Mouse (Mus musculus) Patski (cell line): ENCODE measurements around the gene Itgb2. TPM values are rescaled to one million over a fixed set of nuclear protein-coding genes. Genes with fewer than 3 reads are reported as not detected.

Experiments
- ATAC-seq: fragments of 100-300 bp; one replicate; pipeline ENCODE4 v1.8.0; 2021
- CTCF ChIA-PET: fragments of 350-600 bp; sonication (Branson Sonifier 250); formaldehyde crosslinking; loops from one replicate; lab custom pipeline; 2022; ENCODE audit warnings: inconsistent platforms; lab: Charles Lee
- POLR2A ChIA-PET: fragments of 350-600 bp; sonication (Branson Sonifier 250); formaldehyde crosslinking; loops from one replicate; lab custom pipeline; 2022; ENCODE audit warnings: antibody characterized with exemption, inconsistent platforms; lab: Charles Lee
- DNase-seq: peaks from one replicate; pipeline ENCODE4 v3.0.0-alpha.2; 2011; ENCODE audit warnings: low read depth, low spot score
- H3K27me3 ChIP-seq: fragments of 371-371 bp; one replicate; pipeline ENCODE4 v1.5.1; 2021
- CTCF ChIP-seq: fragments of 100-300 bp; IDR thresholded peaks from one replicate; pipeline ENCODE4 v1.5.1; 2021
- in situ Hi-C: fragments of 300-500 bp; cut with MboI; formaldehyde crosslinking; loops from 3 replicates; pipeline ENCODE4 v1.11.1; 2018; ENCODE audit warnings: low pct_unique_long_range_greater_than_20kb, mixed read lengths
- polyA plus RNA-seq: library from polyadenylated mRNA; unstranded; gene quantifications from one replicate; pipeline ENCODE4 v1.2.3, GENCODE M21; 2021

Gene Itgb2
- polyA plus RNA-seq: 0.68 TPM

GRCm38 (mm10) chr10:77530140-77530539 is at the start of gene Itgb2:
Itgb2 (plus strand) TSS chr10:77530252.
- ChIA-PET CTCF (interaction anchor here (0.8 to 2.5 kb wide), 2 partner anchors 13 to 27 kb away, joined by 3 to 8 read pairs; no protein-coding TSS in a partner anchor), POLR2A (no interaction called here)
- ATAC-seq (no peak), DNase-seq (no peak)
- TF ChIP-seq CTCF: no peak
- in situ Hi-C loops: no loop called here
- no peaks in the 10 kb centered on the region for H3K27me3 ChIP-seq

GRCm38 (mm10) chr10:77481814-77482213 is 48.2 kb upstream of the Itgb2 start:
- POLR2A ChIA-PET: no interaction called here
- ATAC-seq (no peak), DNase-seq (no peak)
- no peak for TF ChIP-seq CTCF
- in situ Hi-C loops: no loop called here
- CTCF ChIA-PET: no interaction called here
- H3K27me3 ChIP-seq: no peaks in the 10 kb centered on the region

GRCm38 (mm10) chr10:77484205-77484935 is 45.7 kb upstream of the Itgb2 start:
- in situ Hi-C loops: no loop called here
- no peak for TF ChIP-seq CTCF
- ATAC-seq: no peak
- no peaks in the 10 kb centered on the region for H3K27me3 ChIP-seq
- DNase-seq: no peak
- CTCF ChIA-PET: no interaction called here
- POLR2A ChIA-PET: no interaction called here

GRCm38 (mm10) chr10:77485786-77486185 is 44.3 kb upstream of the Itgb2 start:
- POLR2A ChIA-PET: no interaction called here
- TF ChIP-seq CTCF: no peak
- ATAC-seq: no peak
- H3K27me3 ChIP-seq: no peaks in the 10 kb centered on the region
- no peak for DNase-seq
- in situ Hi-C loops: no loop called here
- CTCF ChIA-PET: no interaction called here

- no peak for ATAC-seq
- H3K27me3 ChIP-seq: no peaks in the 10 kb centered on the region
- CTCF ChIA-PET: interaction anchor here (0.8 kb wide), 1 partner anchor 11 kb away, joined by 3 read pairs; no protein-coding TSS in a partner anchor
- DNase-seq: no peak
- TF ChIP-seq CTCF: no peak
- in situ Hi-C loops: no loop called here
- POLR2A ChIA-PET: no interaction called here
Measured at GRCm38 (mm10) chr10:77488168-77488567, 41.9 kb upstream of the Itgb2 start.

- no peaks in the 10 kb centered on the region for H3K27me3 ChIP-seq
- no peak for TF ChIP-seq CTCF
- ATAC-seq (no peak), DNase-seq (no peak)
- in situ Hi-C loops: no loop called here
- ChIA-PET CTCF (no interaction called here), POLR2A (no interaction called here)
Measured at GRCm38 (mm10) chr10:77491585-77491984, 38.5 kb upstream of the Itgb2 start.

GRCm38 (mm10) chr10:77492885-77493284 is 37.2 kb upstream of the Itgb2 start:
- CTCF ChIA-PET: no interaction called here
- in situ Hi-C loops: no loop called here
- no peak for TF ChIP-seq CTCF

GRCm38 (mm10) chr10:77497185-77497584 is 32.9 kb upstream of the Itgb2 start:
- ATAC-seq (no peak), DNase-seq (no peak)
- POLR2A ChIA-PET: no interaction called here
- in situ Hi-C loops: loop anchor here (5.0 kb wide), 1 partner anchor 45 kb away; no protein-coding TSS in a partner anchor
- no peaks in the 10 kb centered on the region for H3K27me3 ChIP-seq
- no peak for TF ChIP-seq CTCF
- CTCF ChIA-PET: no interaction called here

More at GRCm38 (mm10) chr10:77492885-77493284, 37.2 kb upstream of the Itgb2 start:
- DNase-seq (no peak), ATAC-seq (no peak)
- POLR2A ChIA-PET: no interaction called here
- H3K27me3 ChIP-seq: no peaks in the 10 kb centered on the region

GRCm38 (mm10) chr10:77498254-77498653 is 31.8 kb upstream of the Itgb2 start:
- ChIA-PET POLR2A (no interaction called here), CTCF (interaction anchor here (1.2 kb wide), 1 partner anchor 160 kb away, joined by 3 read pairs; no protein-coding TSS in a partner anchor)
- ATAC-seq (no peak), DNase-seq (no peak)
- no peak for TF ChIP-seq CTCF
- no peaks in the 10 kb centered on the region for H3K27me3 ChIP-seq
- in situ Hi-C loops: loop anchor here (5.0 kb wide), 1 partner anchor 46 kb away; no protein-coding TSS in a partner anchor

GRCm38 (mm10) chr10:77500636-77501035 is 29.4 kb upstream of the Itgb2 start:
- DNase-seq (no peak), ATAC-seq (no peak)
- ChIA-PET CTCF (no interaction called here), POLR2A (interaction anchor here (0.6 kb wide), 2 partner anchors 58 to 233 kb away, joined by 3 read pairs; no protein-coding TSS in a partner anchor)
- in situ Hi-C loops: no loop called here
- no peak for TF ChIP-seq CTCF
- H3K27me3 ChIP-seq: no peaks in the 10 kb centered on the region
